Mouse (Mus musculus): ENCODE measurements around the gene Hibch. TPM values are rescaled to one million over a fixed set of nuclear protein-coding genes. Genes with fewer than 3 reads are reported as not detected.

The Hibch gene
- total RNA-seq, 1 experiment from 2014 or later: 120 TPM

Other genes starting within 250 kb of the Hibch start
- gene Nemp2, start 214.2 kb upstream of the Hibch start, total RNA-seq (2021): 3.2 and 5.4 TPM in 2 replicates
- 16.4 and 18.4 TPM in 2 replicates for gene Mfsd6, start 117.5 kb upstream of the Hibch start, total RNA-seq (2021)
- gene Inpp1, start 27.2 kb upstream of the Hibch start, total RNA-seq (2021): 33.2 and 36.4 TPM in 2 replicates
- 0.33 and 1.6 TPM in 2 replicates for gene 1700019D03Rik, start 175.2 kb downstream of the Hibch start, total RNA-seq (2021)
- not detected in 2 replicates for gene Mstn, start 216.7 kb downstream of the Hibch start, total RNA-seq (2021)